Mouse (Mus musculus) spleen, adult 18-20 months (tissue): ENCODE data around the gene Lifr.

Experiments used
- DNase-seq, 2 experiments: peaks; one replicate each; pipeline ENCODE4 v3.0.0; 2022; ENCODE audit warnings: mixed read lengths in 2 of 2

The Lifr gene

DNA sequence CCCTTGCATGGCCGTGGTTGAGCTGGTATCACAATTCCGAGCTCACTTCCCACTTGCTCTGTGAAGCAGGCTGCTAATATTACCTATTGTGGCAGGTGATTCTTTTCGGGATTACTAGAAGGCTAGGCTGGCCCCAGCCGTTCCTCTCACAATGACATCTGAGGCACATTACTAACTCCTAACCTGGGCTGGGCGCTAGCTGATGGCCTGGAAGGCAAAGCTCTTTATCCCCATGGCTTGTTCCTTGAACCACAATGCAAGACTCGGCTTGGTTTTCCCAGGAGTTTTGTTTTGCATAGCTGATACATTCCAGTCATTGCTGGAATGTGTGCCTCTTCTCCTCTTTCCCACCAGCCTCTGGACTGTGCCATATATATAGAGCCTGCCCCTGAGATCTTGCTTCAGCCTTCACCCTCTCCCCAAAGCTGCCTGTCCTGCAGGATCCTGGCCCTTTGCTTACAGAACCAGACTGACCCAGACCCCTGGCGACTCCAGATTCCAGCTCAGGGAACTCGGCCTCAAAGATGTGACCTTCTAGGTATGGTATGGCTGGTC, at the start of gene Lifr:
TSS of gene Lifr (plus strand) at position 404 of the 555 bp plus-strand sequence.
- DNase-seq, result no peak

DNA sequence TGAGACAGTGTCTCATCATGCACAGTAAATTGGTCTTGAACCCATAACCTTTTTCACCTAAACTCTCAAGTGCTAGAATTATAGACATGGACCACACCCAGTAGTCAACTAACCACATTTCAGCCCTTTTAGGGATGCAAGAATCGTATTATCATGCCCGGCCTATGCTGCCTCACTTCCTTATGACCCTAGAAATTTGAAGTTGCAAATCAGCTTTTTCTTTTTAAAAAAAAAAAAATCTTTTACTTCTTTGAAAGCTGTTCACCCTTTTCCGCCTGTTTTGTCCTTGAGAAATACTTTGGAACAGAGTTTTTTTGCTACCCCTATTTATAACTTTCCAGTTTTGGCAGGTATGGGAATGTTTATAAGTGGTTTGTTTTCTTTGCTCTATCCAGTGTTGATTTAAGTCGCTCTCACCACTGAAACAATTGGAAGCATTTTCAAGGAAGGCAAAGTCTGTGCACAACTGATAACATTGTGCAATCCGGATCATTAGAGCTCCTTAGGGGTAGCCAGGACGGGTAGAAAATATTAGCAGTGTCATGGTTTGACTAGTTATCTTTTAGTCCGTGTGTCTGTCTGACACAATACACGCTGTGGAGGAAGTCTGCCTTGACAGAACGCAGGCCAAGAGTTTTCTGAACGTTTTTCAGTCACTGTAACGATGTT, 46.2 kb upstream of the Lifr start:
- no peak for DNase-seq

DNA sequence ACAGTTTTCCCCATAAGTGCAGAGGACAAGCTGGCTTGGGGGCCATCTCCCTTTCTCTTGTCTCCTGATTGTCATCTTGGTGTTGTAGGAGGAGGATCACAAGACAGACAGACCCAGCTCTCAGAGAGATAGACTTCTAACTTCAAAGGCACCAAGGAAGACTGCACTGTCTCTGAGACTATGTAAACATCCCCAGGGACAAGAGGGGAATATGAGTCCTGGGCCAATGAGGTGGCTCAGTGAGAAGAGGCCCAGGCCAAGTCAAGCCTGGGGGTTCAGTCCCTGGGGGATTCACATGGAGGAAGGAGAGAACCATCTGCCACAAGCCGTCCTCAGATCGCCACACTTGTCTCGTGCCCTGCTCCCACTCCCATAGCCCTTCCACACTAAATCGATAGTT, 45.4 kb upstream of the Lifr start:
- DNase-seq, result no peak

DNA sequence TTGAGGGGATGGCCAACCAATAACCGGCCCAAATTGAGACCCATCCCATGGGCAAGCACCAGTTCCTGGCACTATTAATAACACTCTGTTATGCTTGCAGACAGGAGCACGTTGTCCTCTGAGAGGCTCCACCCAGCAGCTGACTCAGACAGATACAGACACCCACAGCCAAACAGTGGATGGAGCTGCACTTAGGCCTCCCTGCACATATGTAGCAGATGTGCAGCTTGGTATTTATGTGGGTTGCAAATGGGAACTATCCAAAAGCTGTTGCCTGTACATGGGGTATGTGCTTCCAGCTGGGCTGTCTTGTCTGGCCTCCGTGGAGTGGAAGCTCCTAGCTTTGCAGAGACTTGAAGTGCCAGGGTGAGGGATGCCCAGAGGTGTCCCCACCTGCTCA, 42.5 kb upstream of the Lifr start:
- no peak for DNase-seq

DNA sequence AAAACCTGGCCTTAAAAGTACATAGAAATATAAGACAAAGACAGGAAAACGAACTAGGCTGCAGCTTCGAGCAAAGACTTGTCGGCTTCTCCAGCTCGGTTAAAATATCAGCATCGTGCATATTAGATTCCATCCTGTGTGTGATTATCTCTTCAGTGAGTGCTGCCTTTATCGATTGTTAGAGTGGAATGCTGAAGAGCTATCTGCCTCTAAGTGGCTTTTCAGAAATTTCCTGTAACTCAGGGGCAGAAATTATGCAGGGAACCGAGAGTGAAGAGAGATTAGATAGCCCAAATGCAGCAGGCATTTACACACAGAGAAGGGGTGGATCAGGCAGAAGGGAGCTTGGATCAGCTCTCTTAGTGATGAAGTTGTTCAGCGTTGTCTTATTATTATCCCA, 41.5 kb upstream of the Lifr start:
- DNase-seq, result no peak

DNA sequence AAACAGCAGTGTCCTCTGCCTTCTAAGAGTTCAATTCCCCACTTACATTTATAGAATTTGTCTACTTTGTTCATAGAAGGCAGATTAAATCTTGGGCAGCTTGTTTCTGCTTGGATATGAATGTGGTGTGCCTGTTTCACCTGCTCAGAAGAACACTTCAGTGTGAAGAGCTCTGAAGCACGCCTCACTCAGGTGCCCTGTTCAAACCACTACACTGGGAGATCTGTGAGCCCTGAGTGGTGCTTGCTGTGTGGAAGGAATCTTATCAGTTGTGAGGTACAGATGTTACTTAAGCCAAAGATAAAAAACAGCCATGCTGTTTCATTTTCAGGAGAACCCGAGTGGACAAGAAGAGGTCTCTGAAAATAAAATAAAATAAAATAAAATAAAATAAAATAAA, 38.7 kb upstream of the Lifr start:
- DNase-seq, result no peak

DNA sequence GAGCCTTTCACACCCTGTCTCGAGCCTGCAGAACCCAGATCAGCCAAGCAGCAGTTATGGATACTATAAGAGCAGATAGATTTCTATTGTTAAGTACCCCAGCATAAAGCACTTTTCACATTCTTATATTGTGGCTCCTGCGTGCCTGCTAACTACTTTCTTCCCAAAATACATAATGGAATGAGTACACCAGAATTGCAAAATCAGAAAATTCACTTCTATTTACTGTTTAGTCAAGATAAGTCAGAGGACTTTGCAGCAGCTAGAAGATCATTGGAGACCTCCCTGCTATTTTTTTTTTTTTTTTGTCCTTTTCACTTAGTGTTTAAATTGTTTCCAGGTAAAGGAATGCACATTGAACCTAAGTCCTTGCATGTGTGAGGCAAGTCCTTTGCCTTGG, 38.3 kb upstream of the Lifr start:
- no peak for DNase-seq

DNA sequence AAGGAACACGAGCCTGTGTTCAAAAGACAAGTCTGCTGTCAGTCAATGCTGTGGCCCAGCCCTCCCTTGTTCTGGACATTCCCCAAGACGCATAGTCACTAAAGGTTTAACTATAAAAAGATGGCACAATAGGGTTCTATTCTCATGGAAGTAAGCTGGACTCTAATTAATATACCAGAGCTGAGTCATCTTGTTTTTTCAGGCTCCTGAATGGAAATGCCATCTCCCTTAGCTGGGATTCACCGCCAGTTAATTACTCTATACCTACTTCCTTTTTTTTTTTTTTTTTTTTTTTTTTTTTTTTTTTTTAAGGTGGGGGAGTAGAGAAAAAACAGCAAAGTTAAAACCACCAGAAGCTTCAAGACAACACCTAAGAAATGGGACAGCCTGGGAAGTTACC, 33.6 kb upstream of the Lifr start:
- DNase-seq, result no peak

DNA sequence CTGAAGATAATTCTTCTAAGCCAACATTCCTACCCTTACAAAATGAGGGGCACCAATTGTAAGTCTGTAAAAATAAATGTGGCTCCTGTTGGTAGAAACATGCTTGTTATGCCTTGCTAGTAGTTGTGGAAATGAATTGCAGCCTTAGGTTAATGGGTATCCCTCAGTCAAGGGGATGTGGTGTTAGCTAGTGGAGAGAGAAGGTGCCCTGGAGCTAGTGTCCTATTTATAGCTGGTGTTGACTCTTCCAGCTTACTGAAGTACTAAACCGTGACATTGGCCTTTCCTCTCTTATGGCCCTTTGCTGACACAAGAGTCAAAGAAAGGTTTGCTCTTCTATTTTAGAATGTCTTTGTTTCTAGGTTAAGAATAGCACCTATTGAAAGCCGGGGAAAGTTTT, 29.9 kb upstream of the Lifr start:
- no peak for DNase-seq

DNA sequence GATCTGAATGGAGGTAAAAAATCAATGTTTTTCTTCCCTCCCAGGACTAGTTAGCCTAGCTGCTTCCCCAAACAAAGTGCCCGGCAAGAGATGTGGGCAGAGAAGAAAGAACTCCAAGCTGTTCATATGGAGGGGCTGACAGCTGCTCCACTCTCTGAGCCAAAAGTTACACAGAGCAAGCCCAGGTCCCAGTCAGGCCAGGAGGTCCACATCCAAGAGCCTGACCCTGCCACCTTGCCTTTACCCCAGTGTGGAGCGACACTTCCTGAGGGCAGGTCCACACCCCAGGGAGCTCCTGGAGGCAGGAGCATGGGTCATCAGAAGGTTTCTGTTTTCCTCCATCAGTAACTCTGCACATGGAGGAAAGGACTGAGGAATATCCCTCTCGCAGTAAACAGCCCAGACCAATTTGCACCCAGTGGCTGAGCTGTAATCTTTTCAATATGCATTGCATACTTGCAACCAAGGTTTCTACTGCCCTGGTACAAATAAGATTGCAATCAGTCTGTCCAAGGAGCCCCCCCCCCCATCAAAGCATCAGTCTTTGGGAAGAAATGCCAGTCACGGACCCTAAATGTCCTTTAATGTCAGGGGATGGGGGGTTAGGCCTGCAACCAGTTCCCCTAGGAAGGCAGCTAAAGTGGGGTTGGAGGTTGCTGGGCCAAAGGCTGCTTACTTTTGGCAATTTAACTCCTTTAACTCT, 28.3 kb upstream of the Lifr start:
- DNase-seq, result no peak

DNA sequence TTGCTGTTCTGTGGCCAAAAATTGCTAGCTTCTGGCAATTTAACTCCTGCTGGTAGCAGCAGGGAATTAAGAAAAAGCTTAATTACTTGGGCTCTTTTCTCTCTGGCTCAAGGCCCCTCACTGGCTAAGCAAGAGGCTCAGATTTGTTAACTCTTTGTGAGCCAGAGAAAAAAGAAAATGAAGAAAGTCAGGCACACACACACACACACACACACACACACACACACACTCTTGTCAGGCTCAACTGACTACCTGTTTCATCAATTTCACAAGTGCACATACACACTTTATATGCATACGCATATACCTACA, 27.8 kb upstream of the Lifr start:
- no peak for DNase-seq

DNA sequence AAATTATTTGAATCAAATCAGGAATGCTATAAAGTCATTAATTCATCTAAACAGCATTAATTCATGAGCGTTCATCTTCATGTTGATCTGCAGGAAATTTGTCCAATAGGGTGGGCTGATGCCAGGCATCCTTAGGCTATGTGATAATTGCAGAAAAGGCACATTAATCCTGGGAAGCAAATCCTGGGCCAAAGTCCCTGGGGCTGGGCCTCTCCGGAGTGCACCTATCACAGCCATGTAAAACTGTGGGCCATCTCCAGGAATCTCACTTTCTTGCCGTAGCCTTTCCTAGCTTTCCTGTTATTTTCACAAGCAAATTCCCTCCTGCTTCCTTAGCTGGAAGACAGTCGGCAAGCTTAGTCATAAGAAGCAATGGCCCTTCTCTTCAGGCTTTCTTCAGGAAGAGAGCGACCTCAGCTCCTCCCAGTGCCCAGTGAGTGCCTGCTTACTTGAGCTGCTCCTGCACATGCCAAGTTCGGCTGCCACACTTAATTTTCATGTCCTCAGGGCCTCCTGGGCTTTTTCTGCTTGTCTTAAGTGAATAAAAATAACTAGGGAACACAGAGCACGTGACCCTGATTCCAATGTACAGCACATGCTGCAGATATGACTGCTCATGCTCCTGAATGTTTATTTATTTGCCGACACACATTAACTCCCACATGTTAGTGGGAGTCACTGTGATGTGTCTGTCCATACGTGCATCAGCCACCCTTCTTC, 26.7 kb upstream of the Lifr start:
- DNase-seq, result no peak

DNA sequence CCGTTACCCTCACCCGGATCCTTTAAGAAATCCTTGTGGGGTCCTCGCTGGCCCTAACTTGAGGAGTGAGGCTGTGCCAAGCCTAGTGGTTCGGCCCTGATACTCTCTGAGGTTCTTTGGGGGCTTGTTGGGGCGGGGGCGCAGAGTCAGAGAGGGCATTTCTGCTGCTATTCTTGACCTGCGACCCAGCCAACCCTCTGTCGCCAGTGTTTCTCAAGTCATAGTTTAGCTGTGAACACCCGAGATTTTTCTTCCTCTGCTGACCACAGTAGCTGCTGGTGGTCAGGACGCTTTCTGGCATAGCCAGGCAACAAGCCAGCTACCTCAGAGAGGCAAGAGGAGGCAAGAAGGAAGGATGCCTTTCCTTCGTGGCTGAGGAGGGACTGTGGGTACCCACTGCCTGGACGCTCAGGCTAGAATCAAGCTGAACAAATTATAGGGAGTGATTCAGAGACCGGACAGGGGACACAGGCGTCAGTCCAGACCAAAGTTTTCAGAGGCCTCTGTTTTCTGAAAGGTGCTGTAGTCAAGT, 25.4 kb upstream of the Lifr start:
- DNase-seq, result no peak

DNA sequence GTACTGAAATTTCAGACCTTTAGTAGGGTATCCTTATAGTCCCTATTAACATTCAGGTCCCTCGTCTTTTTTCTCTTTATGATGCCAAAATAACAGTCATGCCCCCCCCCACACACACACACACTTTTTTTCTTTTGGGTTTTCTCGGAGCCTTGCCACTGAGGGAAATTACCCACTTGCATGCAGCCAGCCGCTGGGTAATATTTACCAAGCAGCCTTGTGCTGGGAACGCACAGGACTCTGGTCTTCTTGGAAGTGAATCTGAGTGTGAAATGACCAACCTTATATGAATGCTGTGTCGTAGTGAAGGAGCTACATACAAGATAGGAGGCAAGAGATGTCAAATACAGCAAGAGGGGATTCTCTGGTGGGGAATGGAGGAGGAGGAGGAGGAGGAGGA, 24.8 kb upstream of the Lifr start:
- no peak for DNase-seq

DNA sequence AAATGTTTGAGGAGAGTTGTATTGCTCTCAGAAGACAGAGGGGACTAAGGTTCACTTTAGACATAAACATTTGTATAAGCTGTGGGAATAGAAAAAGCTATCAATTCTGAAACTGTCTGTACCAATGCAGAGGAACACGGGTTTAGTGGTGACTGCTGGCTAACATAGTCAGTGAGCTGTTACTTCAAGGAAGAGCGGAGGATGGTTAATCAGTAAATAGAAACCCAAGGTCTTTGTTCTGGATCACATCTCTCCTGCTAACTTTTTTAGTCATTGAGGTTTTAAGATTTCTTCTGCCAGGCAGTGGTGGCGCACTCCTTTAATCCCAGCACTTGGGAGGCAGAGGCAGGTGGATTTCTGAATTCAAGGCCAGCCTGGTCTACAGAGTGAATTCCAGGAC, 23.7 kb upstream of the Lifr start:
- no peak for DNase-seq

DNA sequence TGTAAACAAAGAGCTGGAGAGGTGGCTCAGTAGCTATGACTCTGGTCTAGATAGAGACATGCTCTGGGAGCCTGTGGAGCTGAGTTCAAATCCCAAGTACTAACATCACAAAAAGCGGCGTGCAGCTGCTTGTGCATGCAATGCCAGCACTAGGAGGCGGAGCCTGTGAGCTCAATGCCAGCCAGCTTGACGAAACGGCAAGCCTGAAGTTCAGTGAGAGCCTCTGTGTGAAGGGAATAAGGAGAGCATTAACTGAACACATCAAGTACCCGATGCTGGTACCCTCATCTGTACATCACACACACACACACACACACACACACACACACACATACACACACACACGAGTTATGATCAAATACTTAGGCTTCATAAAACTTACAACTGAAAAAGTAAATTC, 21.0 kb upstream of the Lifr start:
- DNase-seq, result no peak

DNA sequence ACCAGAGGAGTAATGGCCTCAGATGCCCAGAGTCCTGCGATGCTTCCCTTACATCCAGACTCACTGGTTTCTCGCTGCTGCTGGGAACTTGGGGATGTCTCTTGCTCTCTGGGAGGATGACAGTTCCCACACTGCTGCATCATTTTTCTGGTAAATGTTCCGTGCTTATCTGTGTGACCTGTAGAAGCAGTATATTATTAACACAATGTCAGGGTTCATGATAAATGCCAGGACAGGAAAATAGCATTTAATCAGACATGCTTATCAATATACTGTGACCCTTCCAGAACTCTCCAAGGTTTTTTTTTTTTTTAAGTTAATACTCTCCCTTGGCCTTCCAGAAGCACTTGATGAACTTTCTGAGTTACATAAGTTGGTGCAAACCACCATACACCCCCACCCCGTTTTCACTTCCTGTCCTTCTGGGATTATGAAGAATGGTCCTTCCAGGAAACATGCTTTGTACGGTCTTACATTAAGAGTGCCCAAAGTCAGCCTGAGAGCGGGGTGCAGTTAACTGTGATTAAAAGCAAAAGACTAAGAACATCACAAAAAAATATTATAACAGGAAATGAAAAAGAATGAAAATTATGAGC, 20.1 kb upstream of the Lifr start:
- DNase-seq, result no peak

DNA sequence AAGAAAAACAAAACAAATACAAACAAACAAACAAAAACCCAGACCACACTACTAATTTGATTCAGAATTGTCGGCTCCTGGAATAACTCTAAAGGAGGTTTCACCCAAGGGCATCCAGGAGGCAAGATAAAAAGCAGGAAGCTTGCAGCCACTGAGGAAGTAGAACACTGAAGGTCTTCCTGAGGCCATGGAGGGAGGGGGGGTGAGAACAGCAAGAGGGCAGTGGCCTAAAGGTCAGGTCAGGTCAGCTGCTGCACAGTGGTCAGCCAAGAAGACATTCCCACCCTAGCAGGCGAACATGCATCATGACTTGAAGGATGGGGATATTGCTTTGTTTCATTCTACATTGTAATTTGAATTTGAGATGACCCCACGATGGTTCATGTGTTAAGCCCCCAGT, 17.1 kb upstream of the Lifr start:
- DNase-seq, result no peak

DNA sequence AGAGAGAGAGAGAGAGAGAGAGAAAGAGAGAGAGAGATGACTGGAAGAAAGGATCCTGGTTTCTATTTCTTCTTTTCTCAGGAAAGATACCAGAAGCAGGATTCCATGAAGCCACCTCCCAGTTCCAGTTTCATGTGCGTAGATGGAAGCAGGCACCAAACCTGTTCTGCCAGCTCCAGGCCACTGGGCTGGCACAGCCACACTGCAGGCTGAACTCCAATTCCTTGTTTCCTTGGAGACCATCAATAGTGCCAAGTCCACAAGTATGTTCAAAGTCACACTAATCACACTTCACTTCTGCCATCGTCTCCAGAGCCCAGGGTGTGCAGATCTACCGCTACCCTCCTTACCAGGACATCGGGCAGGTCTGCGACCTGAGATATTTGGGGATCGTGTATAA, 15.2 kb upstream of the Lifr start:
- DNase-seq, result no peak

DNA sequence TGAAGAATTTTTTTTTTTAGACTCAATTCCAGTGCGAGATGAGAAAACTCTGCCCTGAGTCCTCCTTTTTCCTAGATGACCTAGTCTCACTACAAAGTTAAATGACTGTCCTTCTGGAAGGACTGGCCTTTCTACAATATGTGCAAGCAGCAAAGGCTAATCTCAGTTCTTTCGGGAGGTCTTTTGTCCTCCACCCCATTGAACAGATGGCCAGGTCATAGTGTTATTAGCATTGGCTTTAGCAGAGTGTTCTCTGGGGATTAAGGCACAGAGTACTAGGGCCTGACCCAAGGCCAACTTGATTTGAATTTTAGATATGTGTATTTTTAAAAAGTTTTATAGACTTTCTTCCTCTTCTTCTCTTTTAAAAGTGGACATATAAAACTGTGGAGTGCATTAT, 12.1 kb upstream of the Lifr start:
- DNase-seq, result no peak

DNA sequence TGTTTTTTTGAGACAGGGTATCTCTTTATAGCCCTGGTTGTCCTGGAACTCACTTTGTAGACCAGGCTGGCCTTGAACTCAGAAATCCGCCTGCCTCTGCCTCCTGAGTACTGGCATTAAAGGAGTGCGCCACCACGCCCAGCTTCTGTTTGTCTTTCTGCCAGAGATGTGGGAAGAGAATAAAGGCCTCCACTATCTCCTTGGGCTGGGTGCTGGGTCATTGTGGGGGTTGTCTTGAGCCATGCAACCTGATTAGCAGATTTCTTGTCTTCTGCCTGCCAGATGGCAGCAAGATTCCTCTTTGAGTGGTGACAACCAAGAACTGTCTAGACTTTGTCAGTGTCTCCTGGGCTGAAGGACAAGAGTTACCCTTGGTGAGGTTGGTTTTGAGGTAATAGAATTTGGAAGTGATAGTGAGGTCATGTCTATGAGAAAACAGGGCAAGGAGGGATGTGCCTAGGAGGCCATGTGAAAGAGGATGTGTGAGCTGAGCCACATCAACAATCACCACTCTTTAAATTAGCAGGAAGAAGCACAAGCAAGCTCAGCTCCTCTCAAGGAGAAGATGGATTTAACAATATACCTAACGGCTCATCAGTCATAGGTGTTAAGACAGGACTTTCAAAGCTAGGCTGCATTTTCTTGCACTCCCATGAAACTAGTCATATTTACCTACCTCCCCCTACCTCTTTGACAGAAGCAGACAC, 10.6 kb upstream of the Lifr start:
- DNase-seq, result no peak

DNA sequence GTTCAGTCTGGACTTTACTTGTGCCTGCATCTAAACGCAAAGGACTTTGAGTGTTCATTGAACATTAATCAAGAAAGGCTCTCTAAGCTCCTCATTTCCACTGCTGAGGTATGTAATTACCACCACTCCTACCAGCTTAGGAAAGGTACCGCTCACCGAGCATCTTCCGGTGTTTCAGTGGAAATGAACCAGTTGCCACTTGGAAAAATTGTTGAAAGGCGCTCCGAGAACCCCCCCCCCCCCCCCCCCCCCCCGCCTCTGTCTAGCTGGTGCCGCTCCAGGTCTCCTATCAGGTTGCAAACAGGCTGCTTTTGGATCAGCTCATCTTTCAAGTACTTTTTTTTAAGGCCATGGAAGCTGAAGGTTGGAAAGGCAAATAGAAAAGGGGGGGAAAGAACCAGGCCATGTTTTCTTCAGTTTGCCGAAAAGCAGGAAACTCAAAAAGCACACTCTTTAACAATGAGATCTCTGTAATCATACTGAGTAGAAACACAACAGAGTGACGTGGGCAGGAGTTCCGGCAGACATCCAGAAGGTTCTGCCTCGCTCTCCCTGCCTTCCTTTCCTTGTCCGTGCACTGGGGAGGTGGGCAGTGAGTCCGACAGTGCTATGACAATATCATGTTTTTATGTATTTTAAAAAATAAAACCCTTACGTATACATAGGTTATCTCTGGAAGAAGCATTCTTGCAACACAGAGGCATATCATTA, 9.3 kb upstream of the Lifr start:
- no peak for DNase-seq
